Comparison of ENCODE assay signal across 10 mouse cellular contexts in genomic region chrX:79760887-79761286, GRCm38 (mm10).
A peak's percentile ranks its signal among the peaks of the same experiment; 100 is the strongest.
DNase-seq lines count a peak whose midpoint lies in the region.
"Had no signal": no experiment of that assay in that cellular context is flagged by ENCODE, and none has a peak within 500 bp of the region (broad histone marks: within the 10 kb centered on the region; RNA-seq: fewer than 3 reads in every experiment).

No protein-coding gene starts in this region.

- intact Hi-C loops in gastrocnemius, postnatal 14 days (cut with DNase I; ENCODE audit: low total_unique reads): no loop called here

- peak; percentile 11 for DNase-seq in adrenal gland, postnatal 14 days
- DNase-seq in adrenal gland, adult 8-10 months: no peak
- DNase-seq in kidney, postnatal 4 days: peak; percentile 3 to 6
- DNase-seq in kidney, postnatal 25 days: no peak
- peak; percentile 13 for DNase-seq in R1 (ENCODE audit: low read depth, low spot score)
- DNase-seq in mesoderm, embryonic 11.5 days (ENCODE audit: low read depth, low spot score): peak; percentile 1
- DNase-seq in urinary bladder, adult 2 months (ENCODE audit: low spot score): no peak
- DNase-seq in gastrocnemius, postnatal 14 days: no peak
- DNase-seq: B cell, adult 2 months; liver, embryonic 13.5 days had no signal

Comparison
In these comparisons a context has a peak if more than half of its experiments do, and no peak if none do; other contexts are left out.
1. DNase-seq: peak in adrenal gland, postnatal 14 days (single experiment), kidney, postnatal 4 days (2 of 2), R1 (single experiment) and mesoderm, embryonic 11.5 days (single experiment); none in adrenal gland, adult 8-10 months (single experiment), kidney, postnatal 25 days (0 of 2), urinary bladder, adult 2 months (single experiment) and gastrocnemius, postnatal 14 days (single experiment).